ENCODE assay signal across 8 mouse cellular contexts in genomic region chr5:142424627-142425349, GRCm38 (mm10). TPM values are rescaled to one million over a fixed set of nuclear protein-coding genes. Genes with fewer than 3 reads are reported as not detected.
DNase-seq lines count a peak whose midpoint lies in the region; ATAC-seq and TF ChIP-seq lines count a peak whose summit lies in the region.

No protein-coding gene starts in this region.

- peak; percentile 48 for ATAC-seq in embryonic facial prominence, embryonic 15.5 days (ENCODE audit: insufficient number of reproducible peaks, low FRiP score, low TSS enrichment, low read depth)
- ATAC-seq in heart, embryonic 16.5 days (replicated peaks; ENCODE audit: extremely low read depth, insufficient read depth, low FRiP score), result peak; percentile 71

- no peaks in the 10 kb centered on the region for H3K27me3 ChIP-seq in embryonic facial prominence, embryonic 15.5 days
- H3K27me3 ChIP-seq in heart, embryonic 16.5 days (ENCODE audit: control insufficient read depth, insufficient read depth, low read length), result no peaks in the 10 kb centered on the region

- peaks cover 39% of the 10 kb centered on the region for H3K4me1 ChIP-seq in embryonic facial prominence, embryonic 15.5 days
- H3K4me1 ChIP-seq in heart, embryonic 16.5 days (ENCODE audit: control insufficient read depth, insufficient read depth, low read length), result peaks cover 57% of the 10 kb centered on the region

- TF ChIP-seq CTCF in left cerebral cortex, adult 2 months (IDR thresholded peaks at IDR 0.05), result no peak

- no peak for DNase-seq in left cerebral cortex, adult 2 months (ENCODE audit: extremely low spot score in 1 of 2, low spot score in 2 of 2)
- no peak for DNase-seq in left cerebral cortex, adult 11 months (ENCODE audit: low spot score)
- peak; percentile 80 for DNase-seq in kidney, postnatal 10 days
- DNase-seq in lung, postnatal 36 days, result peak; percentile 93
- peak; percentile 51 for DNase-seq in urinary bladder, adult 2 months (ENCODE audit: low spot score)
- DNase-seq in right cerebral cortex, adult 18-20 months, result no peak

- H3K27ac ChIP-seq in left cerebral cortex, adult 2 months, result peak overlapping the region; percentile 72
- H3K27ac ChIP-seq in embryonic facial prominence, embryonic 15.5 days (replicated peaks), result peak overlapping the region; percentile 88
- H3K27ac ChIP-seq in heart, embryonic 16.5 days (ENCODE audit: low read length), result peak overlapping the region; percentile 95

- H3K36me3 ChIP-seq in embryonic facial prominence, embryonic 15.5 days, result peaks cover 9% of the 10 kb centered on the region; the same call in 1 of the 2 replicates
- H3K36me3 ChIP-seq in heart, embryonic 16.5 days (ENCODE audit: control insufficient read depth, insufficient read depth), result no peaks in the 10 kb centered on the region; the same call in 1 of the 2 replicates

- H3K4me3 ChIP-seq in left cerebral cortex, adult 2 months, result no peak overlapping the region
- no peak overlapping the region for H3K4me3 ChIP-seq in embryonic facial prominence, embryonic 15.5 days (replicated peaks)
- H3K4me3 ChIP-seq in heart, embryonic 16.5 days (ENCODE audit: low read length), result peak overlapping the region; percentile 20

- no peak overlapping the region for H3K9ac ChIP-seq in embryonic facial prominence, embryonic 15.5 days
- peak overlapping the region; percentile 54 for H3K9ac ChIP-seq in heart, embryonic 16.5 days (ENCODE audit: low read length)

- H3K9me3 ChIP-seq in embryonic facial prominence, embryonic 15.5 days (replicated peaks), result no peaks in the 10 kb centered on the region
- H3K9me3 ChIP-seq in heart, embryonic 16.5 days (replicated peaks; ENCODE audit: control insufficient read depth, low read length), result no peaks in the 10 kb centered on the region

- 37% methylated on average over 13 of the region's 13 CpGs for WGBS in embryonic facial prominence, embryonic 15.5 days
- WGBS in heart, embryonic 16.5 days, result 20% methylated on average over 13 of the region's 13 CpGs

- H3K4me2 ChIP-seq in embryonic facial prominence, embryonic 15.5 days (replicated peaks), result peak overlapping the region; percentile 17; the same call in 1 of the 2 replicates
- H3K4me2 ChIP-seq in heart, embryonic 16.5 days (ENCODE audit: low read depth, low read length), result peak overlapping the region; percentile 56

- intact Hi-C loops in left cerebral cortex, adult 2 months (cut with DNase I), result no loop called here

RNA-seq across cellular contexts. Expression of gene Foxk1, which starts 23.5 kb away (rescaled TPM):
- 10 to 100 TPM; 40.4 to 46.1 TPM for total RNA-seq in left cerebral cortex, adult 2 months (2021)
- 6.5 and 6.6 TPM in 2 replicates for polyA plus RNA-seq in embryonic facial prominence, embryonic 15.5 days (2015; fragmentation: Nextera tagmentation; extraction: Ambion mirVana)
- polyA plus RNA-seq in heart, embryonic 16.5 days (2015; fragmentation: Nextera tagmentation; extraction: Ambion mirVana), result 2.5 and 4.7 TPM in 2 replicates
- 13.8 and 21.3 TPM in 2 replicates for polyA plus RNA-seq in urinary bladder, adult 2 months (2012; rRNA removed)

RNA-seq across cellular contexts. Expression of gene Ap5z1, which starts 39.0 kb away (rescaled TPM):
- 10 to 100 TPM; 22.2 to 22.6 TPM for total RNA-seq in left cerebral cortex, adult 2 months (2021)
- polyA plus RNA-seq in embryonic facial prominence, embryonic 15.5 days (2015; fragmentation: Nextera tagmentation; extraction: Ambion mirVana), result 9.9 and 11.8 TPM in 2 replicates
- 8.8 TPM in 2 replicates for polyA plus RNA-seq in heart, embryonic 16.5 days (2015; fragmentation: Nextera tagmentation; extraction: Ambion mirVana)
- polyA plus RNA-seq in urinary bladder, adult 2 months (2012; rRNA removed), result 17.1 and 18.6 TPM in 2 replicates

Comparison
In these comparisons a context has a peak if more than half of its experiments do, and no peak if none do; other contexts are left out.
1. DNase-seq: peak in kidney, postnatal 10 days (single experiment), lung, postnatal 36 days (single experiment) and urinary bladder, adult 2 months (single experiment); none in left cerebral cortex, adult 2 months (0 of 2), left cerebral cortex, adult 11 months (single experiment) and right cerebral cortex, adult 18-20 months (single experiment).
2. Peak in every context shown above with its lines, with median percentiles within 50 percentile points of each other: H3K27ac ChIP-seq.